Mouse (Mus musculus) ES-Bruce4 (cell line): ENCODE measurements at regions not wholly inside any gene's neighbourhood (a gene's known extent, or its start where the extent isn't known, plus 50 kb on each side); places are given as distances from the start of the nearest gene placed in this dataset.

Experiments used
- CTCF ChIP-seq: IDR thresholded peaks from one replicate; pipeline ENCODE4 v1.8.1; 2011; ENCODE audit warnings: low read depth, low read length
- POLR2A ChIP-seq: IDR thresholded peaks from one replicate; pipeline ENCODE4 v1.8.1; 2011; ENCODE audit warnings: low read length; ENCODE audit not compliant: insufficient read depth

DNA sequence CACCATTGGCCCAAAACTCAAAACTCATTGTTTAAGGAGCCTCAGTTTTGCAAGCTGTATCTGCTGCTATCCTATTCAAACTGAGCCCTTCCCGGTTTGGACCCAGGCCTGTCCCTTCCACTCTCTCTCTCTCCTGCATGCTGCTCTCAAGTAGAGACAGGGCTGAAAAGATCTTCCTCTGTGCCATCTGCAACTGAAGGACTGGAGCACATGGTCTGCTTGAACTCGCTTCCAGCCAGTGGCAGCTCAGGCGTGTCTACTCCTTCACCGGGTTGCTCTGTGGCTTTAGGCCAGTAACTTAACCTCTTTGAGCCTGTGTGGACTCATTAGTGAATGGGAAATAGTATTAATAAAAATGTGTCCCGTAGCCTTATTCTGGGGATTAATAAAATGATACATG, 170.4 kb upstream of the Camk1g start:
- TF ChIP-seq CTCF, result no peak
- TF ChIP-seq POLR2A, result no peak
